Mouse (Mus musculus): ENCODE results near the gene Lyz1. TPM values are rescaled to one million over a fixed set of nuclear protein-coding genes. Genes with fewer than 3 reads are reported as not detected.

The Lyz1 gene
- total and polyA plus RNA-seq, 2 experiments from 2014 or later, result 0.15 to 1.4 TPM

DNA sequence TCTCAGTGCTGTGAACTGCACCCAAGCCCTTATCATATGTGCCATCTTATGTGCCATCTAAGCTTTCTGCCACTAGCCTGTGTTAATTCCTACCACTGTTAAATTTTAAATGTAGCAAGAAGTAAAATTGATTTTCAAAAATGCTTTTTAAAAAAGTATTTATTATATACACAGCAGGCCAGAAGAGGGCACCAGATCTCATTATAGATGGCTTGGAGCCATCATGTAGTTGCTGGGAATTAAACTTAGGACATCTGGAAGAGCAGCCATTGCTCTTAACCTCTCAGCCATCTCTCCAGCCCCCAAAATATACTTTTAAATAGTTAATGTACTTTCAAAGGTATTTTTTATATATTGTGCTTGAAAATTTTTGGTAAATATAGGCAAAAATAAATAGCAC is 20.6 kb downstream of the Lyz1 start:
- Histone ChIP-seq H3K27ac (ENCODE audit: low read depth) (no peak overlapping the region), H3K4me1 (ENCODE audit: control insufficient read depth, insufficient read depth) (no peaks in the 10 kb centered on the region), H3K4me3 (ENCODE audit: low read depth, low read length) (no peak overlapping the region), H3K9me3 (replicated peaks; ENCODE audit: control insufficient read depth, low read length) (no peaks in the 10 kb centered on the region), H3K4me2 (ENCODE audit: low read depth, low read length) (no peak overlapping the region), H3K9ac (replicated peaks; ENCODE audit: low read depth, low read length) (no peak overlapping the region), H3K27me3 (ENCODE audit: control insufficient read depth, insufficient read depth, low read length) (no peaks in the 10 kb centered on the region), H3K36me3 (replicated peaks; ENCODE audit: control insufficient read depth, insufficient read depth, low read length) (no peaks in the 10 kb centered on the region)
- DNase-seq (ENCODE audit: low spot score) (no peak), ATAC-seq (ENCODE audit: insufficient read depth, low read depth) (no peak)
- TF ChIP-seq EP300 (IDR thresholded peaks at IDR 0.05; ENCODE audit: low read depth) (no peak), CTCF (IDR thresholded peaks at IDR 0.05; ENCODE audit: low read depth) (peak; percentile 31)

DNA sequence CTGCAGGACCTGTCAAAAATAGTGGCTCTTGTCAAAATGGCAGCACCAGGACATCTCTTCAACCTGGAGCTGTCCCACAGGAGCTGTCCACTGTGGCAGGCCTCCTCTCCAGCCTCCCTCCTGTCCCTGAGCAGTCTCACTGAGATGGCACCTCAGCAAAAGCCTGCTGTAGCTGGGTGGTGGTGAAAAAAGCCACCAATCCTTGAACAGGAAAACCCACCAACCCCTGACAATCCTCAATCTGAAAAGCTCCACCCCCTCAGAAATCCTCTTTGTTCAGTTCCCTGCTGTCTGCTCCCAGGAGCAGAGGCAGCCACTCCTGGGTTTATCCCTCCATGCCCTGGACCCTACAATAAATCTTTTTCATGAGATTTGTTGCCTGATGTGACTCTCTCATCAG is 32.8 kb downstream of the Lyz1 start:
- H3K27ac ChIP-seq (ENCODE audit: low read depth), result no peak overlapping the region
- ATAC-seq (ENCODE audit: insufficient read depth, low read depth) (no peak), DNase-seq (ENCODE audit: low spot score) (no peak)
- H3K9me3 ChIP-seq (replicated peaks; ENCODE audit: control insufficient read depth, low read length), result no peaks in the 10 kb centered on the region
- TF ChIP-seq CTCF (IDR thresholded peaks at IDR 0.05; ENCODE audit: low read depth) (no peak), EP300 (IDR thresholded peaks at IDR 0.05; ENCODE audit: low read depth) (no peak)
- H3K9ac ChIP-seq (replicated peaks; ENCODE audit: low read depth, low read length), result no peak overlapping the region
- H3K4me1 ChIP-seq (ENCODE audit: control insufficient read depth, insufficient read depth), result no peaks in the 10 kb centered on the region
- H3K4me3 ChIP-seq (ENCODE audit: low read depth, low read length), result no peak overlapping the region
- no peaks in the 10 kb centered on the region for H3K36me3 ChIP-seq (replicated peaks; ENCODE audit: control insufficient read depth, insufficient read depth, low read length)
- no peaks in the 10 kb centered on the region for H3K27me3 ChIP-seq (ENCODE audit: control insufficient read depth, insufficient read depth, low read length)
- no peak overlapping the region for H3K4me2 ChIP-seq (ENCODE audit: low read depth, low read length)

DNA sequence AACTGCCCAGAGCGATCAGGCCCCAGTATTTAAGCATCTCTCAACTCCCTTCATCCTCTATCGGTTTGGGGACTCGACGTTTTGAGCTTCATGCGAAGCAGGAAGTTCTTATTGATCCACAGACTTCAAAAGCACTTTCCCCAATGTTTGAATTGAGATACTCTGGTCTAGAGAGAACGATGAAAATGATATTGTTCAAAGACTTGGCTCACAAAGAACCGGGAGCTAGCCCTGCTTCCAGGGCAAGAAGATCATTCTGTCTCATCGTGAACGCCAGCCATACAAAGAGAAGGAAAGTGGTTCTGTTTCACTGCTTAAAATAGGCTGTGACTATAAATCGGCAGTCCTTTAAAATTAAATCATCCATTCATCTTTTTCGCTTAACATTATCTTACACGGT is 54.1 kb downstream of the Lyz1 start, which contains the start of gene 9530003J23Rik:
9530003J23Rik (minus strand) TSS at position 101 of the 400 bp plus-strand sequence.
- Histone ChIP-seq H3K4me1 (ENCODE audit: control insufficient read depth, insufficient read depth) (no peaks in the 10 kb centered on the region), H3K4me3 (ENCODE audit: low read depth, low read length) (no peak within 1 kb of the TSS), H3K27ac (ENCODE audit: low read depth) (no peak within 1 kb of the TSS), H3K27me3 (ENCODE audit: control insufficient read depth, insufficient read depth, low read length) (no peaks in the 10 kb centered on the region), H3K9ac (replicated peaks; ENCODE audit: low read depth, low read length) (no peak within 1 kb of the TSS), H3K9me3 (replicated peaks; ENCODE audit: control insufficient read depth, low read length) (no peaks in the 10 kb centered on the region), H3K36me3 (replicated peaks; ENCODE audit: control insufficient read depth, insufficient read depth, low read length) (no peaks in the 10 kb centered on the region), H3K4me2 (ENCODE audit: low read depth, low read length) (no peak within 1 kb of the TSS)
- ATAC-seq (ENCODE audit: insufficient read depth, low read depth) (no peak), DNase-seq (ENCODE audit: low spot score) (no peak)
- WGBS, result 81% methylated on average over 12 of the region's 12 CpGs
- no peak for TF ChIP-seq EP300 (IDR thresholded peaks at IDR 0.05; ENCODE audit: low read depth)
- no peak for TF ChIP-seq CTCF (IDR thresholded peaks at IDR 0.05; ENCODE audit: low read depth)

Other genes starting within 250 kb of the Lyz1 start
- gene Lrrc10, start 247.5 kb downstream of the Lyz1 start, total RNA-seq (2014; rRNA removed; ENCODE audit: low replicate concordance), result 330 and 397 TPM in 2 replicates
- 115 and 138 TPM in 2 replicates for gene Lrrc10, start 247.5 kb downstream of the Lyz1 start, polyA plus RNA-seq (2015; fragmentation: Nextera tagmentation; extraction: Ambion mirVana)
- gene Cct2, start 229.1 kb downstream of the Lyz1 start, total RNA-seq (2014; rRNA removed; ENCODE audit: low replicate concordance), result 154 and 209 TPM in 2 replicates
- 121 and 129 TPM in 2 replicates for gene Cct2, start 229.1 kb downstream of the Lyz1 start, polyA plus RNA-seq (2015; fragmentation: Nextera tagmentation; extraction: Ambion mirVana)
- gene Frs2, start 144.3 kb downstream of the Lyz1 start, total RNA-seq (2014; rRNA removed; ENCODE audit: low replicate concordance), result 13.2 and 14.1 TPM in 2 replicates
- 12.8 and 13.6 TPM in 2 replicates for gene Frs2, start 144.3 kb downstream of the Lyz1 start, polyA plus RNA-seq (2015; fragmentation: Nextera tagmentation; extraction: Ambion mirVana)
- gene Yeats4, start 68.4 kb downstream of the Lyz1 start, total RNA-seq (2014; rRNA removed; ENCODE audit: low replicate concordance), result 34.4 and 50.7 TPM in 2 replicates
- gene Yeats4, start 68.4 kb downstream of the Lyz1 start, polyA plus RNA-seq (2015; fragmentation: Nextera tagmentation; extraction: Ambion mirVana), result 31.1 and 33.6 TPM in 2 replicates
- gene 9530003J23Rik, start 54.2 kb downstream of the Lyz1 start, total RNA-seq (2014; rRNA removed; ENCODE audit: low replicate concordance), result not detected in 2 replicates
- gene 9530003J23Rik, start 54.2 kb downstream of the Lyz1 start, polyA plus RNA-seq (2015; fragmentation: Nextera tagmentation; extraction: Ambion mirVana), result not detected in 2 replicates
- 37.1 and 40.6 TPM in 2 replicates for gene Lyz2, start 10.5 kb downstream of the Lyz1 start, total RNA-seq (2014; rRNA removed; ENCODE audit: low replicate concordance)
- gene Lyz2, start 10.5 kb downstream of the Lyz1 start, polyA plus RNA-seq (2015; fragmentation: Nextera tagmentation; extraction: Ambion mirVana), result 54.7 and 61.6 TPM in 2 replicates
- gene Cpsf6, start 87.1 kb upstream of the Lyz1 start, total RNA-seq (2014; rRNA removed; ENCODE audit: low replicate concordance), result 57.8 and 82.3 TPM in 2 replicates
- gene Cpsf6, start 87.1 kb upstream of the Lyz1 start, polyA plus RNA-seq (2015; fragmentation: Nextera tagmentation; extraction: Ambion mirVana), result 53.2 and 55.7 TPM in 2 replicates

All from heart, postnatal 0 days (tissue).